Mouse (Mus musculus): ENCODE data around the gene Ube2e2. TPM values are rescaled to one million over a fixed set of nuclear protein-coding genes. Genes with fewer than 3 reads are reported as not detected.

Ube2e2 gene
- polyA plus RNA-seq (2015; fragmentation: Illumina TruSeq; extraction: RNeasy Lipid Tissue Mini Kit (QIAGEN cat#74804); ENCODE audit: low read depth, low replicate concordance) = 150 TPM

GRCm38 (mm10) chr14:18893947-18894445 is at the start of gene Ube2e2:
Gene Ube2e2 (minus strand): TSS chr14:18894267.

Measured in brain, adult 10 weeks (tissue).